Mouse (Mus musculus): ENCODE results near the gene Cacna2d1. TPM values are rescaled to one million over a fixed set of nuclear protein-coding genes. Genes with fewer than 3 reads are reported as not detected.

Gene Cacna2d1
- polyA plus RNA-seq, 2 experiments from 2014 or later, result not detected

GRCm38 (mm10) chr5:16063273-16063672, 128.8 kb downstream of the Cacna2d1 start:
- no peak for ATAC-seq

DNA sequence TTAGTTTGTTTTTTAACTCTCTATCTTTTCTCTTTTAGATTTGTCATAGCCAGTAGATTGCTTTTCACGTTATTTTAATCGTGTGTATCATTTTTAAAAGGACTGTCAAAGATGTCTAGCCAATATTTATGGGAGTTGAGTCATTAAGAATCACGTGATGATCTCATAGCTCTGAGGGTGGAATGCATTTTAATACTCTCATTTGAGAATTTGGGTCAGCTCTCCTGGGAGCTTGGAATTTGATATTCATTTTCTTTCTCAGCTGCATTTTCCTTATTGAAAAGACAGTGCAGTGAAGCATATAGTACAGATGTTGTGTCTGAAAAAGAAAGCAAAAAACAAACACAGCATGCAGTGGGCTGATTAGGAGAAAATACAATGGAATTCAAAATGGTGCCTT, 129.5 kb downstream of the Cacna2d1 start:
- ATAC-seq, result no peak

GRCm38 (mm10) chr5:16065816-16066215, 131.3 kb downstream of the Cacna2d1 start:
- no peak for ATAC-seq

GRCm38 (mm10) chr5:16082253-16082652, 147.8 kb downstream of the Cacna2d1 start:
- no peak for ATAC-seq

DNA sequence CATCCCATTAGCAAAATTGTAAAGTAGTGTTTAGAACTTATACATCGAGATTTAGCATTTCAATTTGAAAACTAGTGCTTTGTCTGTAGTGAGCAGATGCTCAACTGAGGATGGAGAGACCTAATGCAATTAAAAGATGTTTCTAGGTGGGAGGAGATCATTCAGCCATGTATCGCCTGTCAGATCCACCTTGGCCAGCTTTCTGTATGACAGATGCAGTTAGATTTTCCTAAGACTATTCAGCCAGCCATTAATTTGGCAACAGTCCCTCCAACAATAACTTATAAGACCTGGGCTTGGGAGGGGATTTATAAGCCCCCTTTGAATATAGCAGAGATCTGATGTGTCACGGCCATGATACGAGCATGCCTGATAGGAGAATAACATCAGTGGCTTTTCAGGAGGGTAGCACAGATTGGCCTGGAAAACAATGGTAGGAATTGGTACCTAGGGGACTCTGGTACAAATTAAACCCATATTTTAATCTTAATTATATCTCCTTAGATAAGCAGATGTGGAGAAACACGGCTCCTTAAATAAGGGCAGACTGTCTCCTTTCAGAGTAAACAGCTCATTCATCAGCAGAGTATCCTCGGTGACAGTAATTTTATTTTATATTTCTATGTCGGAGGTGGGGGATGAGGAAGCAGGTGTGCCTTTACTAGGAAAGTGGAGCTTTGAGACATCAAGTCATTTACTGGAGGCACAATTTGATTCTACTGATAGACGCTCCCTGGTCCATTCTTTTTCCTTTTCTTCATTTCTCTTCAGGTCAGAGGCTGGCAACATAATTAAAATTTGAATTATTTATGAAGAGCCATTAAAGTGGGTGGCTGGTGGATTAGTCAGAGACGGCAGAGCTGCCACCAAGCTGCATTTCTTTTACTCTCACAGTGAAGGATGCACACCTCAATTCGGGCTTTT, 152.8 kb downstream of the Cacna2d1 start:
- ATAC-seq, result no peak

DNA sequence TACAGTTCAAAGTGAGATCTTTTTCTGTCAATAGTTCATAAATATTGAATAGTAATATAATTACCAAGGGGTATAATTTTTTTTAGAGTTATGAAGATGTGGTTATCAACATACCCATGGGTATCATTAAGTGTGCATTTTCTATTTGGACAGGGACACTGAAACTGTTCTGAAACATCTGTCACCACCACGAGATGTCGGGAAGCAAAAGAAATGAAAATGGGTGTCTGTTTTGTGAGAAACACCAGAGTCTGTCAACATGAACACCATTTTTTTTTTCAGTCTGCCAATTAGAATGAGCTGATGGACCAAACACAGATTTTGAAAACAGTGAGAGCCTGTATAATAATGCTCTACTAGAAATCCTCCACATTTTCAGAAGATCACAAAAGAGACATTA, 153.5 kb downstream of the Cacna2d1 start:
- no peak for ATAC-seq

DNA sequence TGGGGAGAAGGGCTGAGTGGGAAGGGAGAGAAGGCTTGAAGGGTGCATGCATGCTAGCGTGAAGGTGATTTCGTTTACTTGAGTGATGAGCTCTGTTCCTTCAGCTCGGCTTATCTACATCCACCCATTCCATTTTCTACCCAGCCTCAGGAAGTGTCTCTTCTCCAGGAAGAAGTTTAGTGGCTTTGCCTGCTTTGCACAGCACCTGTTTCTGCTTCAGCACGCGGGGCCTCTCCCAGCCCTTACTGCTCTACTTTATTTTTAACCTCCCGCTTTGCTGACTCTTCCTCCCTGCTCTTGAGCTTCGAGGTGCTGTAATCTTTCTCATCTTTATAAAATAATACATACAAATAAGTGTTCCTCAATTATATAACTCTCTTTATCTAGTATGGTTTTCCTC, 158.0 kb downstream of the Cacna2d1 start:
- ATAC-seq, result no peak

- no peak for ATAC-seq
Measured at GRCm38 (mm10) chr5:16093071-16093693, 158.7 kb downstream of the Cacna2d1 start.

DNA sequence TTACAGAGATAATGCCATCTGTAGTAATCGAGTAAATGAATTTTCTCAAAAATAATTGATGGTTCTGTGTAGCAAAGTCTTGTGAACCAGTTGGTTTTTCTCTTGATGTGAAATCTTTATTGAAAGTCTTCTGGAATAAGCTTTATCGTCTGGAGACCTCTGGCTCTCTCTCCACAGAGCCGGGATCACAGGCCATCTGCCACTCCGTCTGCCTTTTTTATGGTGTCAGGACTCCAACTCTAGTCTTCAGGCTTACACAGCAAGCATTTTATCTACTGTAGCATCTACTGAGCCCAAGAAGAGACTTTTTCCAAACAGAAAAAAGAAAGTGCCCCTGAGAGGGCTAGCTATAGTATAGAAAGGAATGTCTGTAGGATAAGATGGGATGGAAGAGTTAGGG, 160.9 kb downstream of the Cacna2d1 start:
- ATAC-seq, result no peak

DNA sequence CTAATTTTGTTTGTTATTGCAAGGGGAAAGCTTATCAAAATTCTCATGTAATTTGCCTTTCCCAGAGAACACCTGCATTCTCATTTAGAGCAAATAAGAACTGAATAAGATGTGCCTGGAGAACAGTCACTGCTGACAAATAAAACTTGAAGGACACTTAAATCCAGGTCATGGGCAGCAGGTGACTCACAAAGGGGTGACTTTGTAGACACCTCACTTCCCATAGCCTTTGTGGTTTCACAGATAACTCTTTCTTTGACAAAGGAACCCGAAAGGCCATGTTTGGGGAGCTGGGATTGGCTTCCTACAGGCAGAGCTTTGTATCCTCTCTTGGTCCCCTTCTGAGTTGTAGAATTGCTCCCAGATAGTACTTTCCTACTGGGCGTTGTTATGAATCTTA, 164.3 kb downstream of the Cacna2d1 start:
- no peak for ATAC-seq

GRCm38 (mm10) chr5:16101820-16102219, 167.3 kb downstream of the Cacna2d1 start:
- no peak for ATAC-seq

GRCm38 (mm10) chr5:16105701-16106100, 171.2 kb downstream of the Cacna2d1 start:
- no peak for ATAC-seq

GRCm38 (mm10) chr5:16110643-16111042, 176.2 kb downstream of the Cacna2d1 start:
- no peak for ATAC-seq

GRCm38 (mm10) chr5:16113879-16114278, 179.4 kb downstream of the Cacna2d1 start:
- no peak for ATAC-seq

DNA sequence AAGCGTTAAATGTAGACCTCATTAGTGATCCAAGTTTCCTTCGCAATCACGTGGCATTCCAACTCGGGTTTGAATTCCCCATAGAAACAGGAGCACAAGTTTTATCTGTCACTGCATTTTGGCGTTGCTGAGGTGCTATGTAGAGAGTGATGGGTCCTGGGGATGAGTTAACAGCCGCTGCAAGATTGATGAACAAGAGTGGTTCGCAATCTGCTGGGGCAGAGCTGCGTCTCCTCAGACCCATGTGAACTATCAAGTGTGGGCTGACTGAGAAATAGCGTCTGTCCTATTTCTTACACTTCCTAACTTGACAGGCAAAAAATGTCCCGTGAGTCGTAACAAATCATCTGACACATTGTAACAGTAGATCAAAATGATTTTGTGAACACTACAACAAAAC, 186.8 kb downstream of the Cacna2d1 start:
- ATAC-seq, result no peak

DNA sequence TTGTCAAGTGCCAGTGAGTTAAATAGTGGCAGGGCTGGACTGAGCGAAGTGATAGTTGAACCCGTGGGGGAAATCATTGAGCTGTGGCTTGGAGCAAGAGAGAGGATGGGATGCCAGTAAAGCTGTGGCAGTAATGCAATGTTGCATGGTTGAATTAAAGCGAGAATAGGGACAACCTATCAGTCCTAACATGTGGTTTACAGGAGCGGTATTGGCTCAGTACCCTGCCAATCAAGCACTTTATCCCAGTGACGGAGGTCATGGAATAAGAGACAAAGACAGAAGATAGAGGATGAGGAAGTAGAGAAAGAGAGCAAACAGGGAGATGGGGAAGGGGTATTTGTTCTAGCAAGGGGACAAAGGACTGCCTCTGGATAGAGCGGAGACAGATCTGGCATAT, 187.6 kb downstream of the Cacna2d1 start:
- ATAC-seq, result no peak

DNA sequence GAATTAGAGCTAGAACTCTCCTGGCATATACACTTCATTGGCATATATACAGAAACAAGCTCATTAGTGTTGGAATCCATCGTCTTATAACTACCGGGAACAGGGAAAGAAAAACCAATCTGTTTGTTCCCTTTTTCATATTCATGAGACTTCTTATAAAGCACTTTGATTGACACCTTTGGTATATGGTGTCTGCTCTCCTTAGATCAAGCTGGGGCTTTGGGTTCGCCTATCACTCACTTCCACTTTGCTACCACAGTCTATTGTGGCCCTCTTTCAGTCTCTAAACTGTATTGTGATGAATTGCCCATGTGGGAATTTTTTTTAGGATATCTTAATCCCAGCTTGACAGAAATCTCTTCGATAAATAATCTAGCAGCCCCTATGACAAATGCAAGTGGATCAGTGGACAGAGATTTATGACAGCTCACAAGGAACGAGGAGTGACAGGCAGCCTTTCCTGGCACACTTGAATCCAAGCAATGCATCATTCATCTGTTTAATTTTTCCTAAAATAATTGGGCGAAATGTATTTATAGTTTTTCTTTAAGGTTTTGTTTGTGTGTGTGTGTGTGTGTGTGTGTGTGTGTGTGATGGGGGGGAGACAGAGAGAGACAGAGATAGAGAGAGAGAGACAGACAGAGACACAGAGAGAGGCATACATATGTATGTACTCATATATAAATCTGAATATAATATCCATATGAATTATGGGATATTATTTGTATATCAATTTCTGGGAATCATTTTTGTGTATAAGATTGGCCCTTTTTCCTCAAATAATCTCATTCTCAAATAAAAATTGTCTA, 200.0 kb downstream of the Cacna2d1 start:
- no peak for ATAC-seq

DNA sequence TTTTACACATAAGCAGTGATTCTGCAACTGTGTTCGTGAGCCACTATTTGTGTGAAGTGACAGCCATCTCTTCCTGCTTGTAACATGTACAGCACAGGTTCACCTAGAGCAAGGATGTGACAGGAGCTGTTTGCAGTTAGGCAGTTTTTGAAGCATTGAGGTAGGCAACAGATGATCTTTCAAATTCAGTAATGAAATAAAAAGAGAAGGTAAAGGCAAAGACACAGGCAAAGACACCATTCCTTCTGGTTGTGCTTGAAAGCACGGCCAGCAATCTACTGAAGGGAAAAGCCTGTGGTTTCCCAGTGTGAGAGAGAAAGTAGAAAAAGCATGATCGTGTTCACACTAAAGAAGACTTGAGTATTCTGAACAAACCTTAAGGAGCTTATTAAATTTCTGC, 201.5 kb downstream of the Cacna2d1 start:
- no peak for ATAC-seq

GRCm38 (mm10) chr5:16136839-16137238, 202.3 kb downstream of the Cacna2d1 start:
- no peak for ATAC-seq

GRCm38 (mm10) chr5:16146602-16147001, 212.1 kb downstream of the Cacna2d1 start:
- ATAC-seq, result no peak

DNA sequence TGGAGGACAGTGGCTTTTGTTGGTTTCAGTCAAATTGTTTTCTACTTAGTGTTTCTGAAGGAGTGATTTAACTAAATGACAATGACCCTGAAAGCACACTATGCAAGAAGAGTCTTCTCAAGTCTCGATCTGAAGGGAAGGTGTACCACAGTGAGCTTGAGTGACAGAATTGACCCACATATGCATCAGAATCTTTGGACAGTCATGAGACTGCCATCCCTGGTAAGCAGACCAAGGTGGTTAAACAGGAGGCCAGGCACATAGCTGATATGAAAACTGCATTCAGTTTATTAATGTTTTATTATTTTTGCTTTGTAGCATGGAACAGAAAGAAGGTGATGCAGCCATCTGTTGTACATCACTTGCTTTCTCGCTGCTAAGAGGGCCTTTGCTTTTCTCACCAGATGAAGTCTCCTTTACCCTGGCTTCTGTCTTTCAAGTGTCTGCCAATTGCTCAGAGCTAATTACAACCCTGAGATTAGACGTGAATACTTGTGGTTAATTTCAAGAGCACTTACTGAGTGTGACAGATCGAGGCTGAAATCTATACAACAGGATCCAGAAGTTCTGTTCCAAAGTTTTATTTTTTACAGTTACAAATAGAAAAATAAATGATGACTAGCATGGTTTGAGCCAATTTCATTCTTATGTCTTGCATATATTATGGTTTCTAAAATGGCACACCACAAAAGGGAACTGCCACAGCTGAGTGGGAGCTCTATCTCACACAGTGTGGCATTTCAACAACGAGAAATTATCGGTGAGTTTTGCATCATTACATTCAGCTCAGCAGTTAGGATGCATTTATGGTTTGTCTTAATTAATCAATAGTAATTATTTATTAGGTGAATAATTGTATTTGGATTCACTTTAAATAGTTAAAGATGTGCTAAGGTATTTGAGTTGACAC, 221.1 kb downstream of the Cacna2d1 start:
- no peak for ATAC-seq

- ATAC-seq, result no peak
Measured at GRCm38 (mm10) chr5:16163270-16163669, 228.8 kb downstream of the Cacna2d1 start.
